Comparison of ENCODE assay signal across 17 mouse cellular contexts in the genomic region with DNA sequence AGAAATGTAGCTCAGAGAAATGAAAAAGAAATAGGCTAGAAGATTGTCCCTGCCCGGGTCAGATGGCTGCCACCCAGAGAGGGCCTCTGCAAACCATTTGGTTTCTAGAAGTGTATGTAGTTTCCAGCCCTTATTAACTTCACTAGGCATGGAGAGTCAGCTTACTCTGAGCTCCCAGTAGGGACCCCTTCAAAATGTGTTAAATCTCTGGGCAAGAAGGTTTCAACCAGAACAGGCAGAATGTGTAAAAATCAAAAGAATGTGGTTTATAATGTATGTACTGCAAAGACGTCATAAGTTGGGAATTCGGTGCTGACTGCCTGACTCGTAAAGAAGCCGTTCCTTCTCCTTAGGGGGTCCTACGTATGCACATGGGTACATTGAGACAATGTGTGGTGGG. TPM values are rescaled to one million over a fixed set of nuclear protein-coding genes. Genes with fewer than 3 reads are reported as not detected.
"Had no signal": no experiment of that assay in that cellular context is flagged by ENCODE, and none has a peak within 500 bp of the region (broad histone marks: within the 10 kb centered on the region; RNA-seq: fewer than 3 reads in every experiment).

No protein-coding gene starts in this region.

- H3K4me1 ChIP-seq: liver, embryonic 13.5 days had no signal

- DNase-seq: kidney, adult 11 months; kidney, adult 9 months; kidney, postnatal 14 days; left cerebral cortex, postnatal 4 days; liver, embryonic 13.5 days; lung, embryonic 14.5 days; thymus, adult 2 months; thymus, postnatal 14 days had no signal

- H3K4me2 ChIP-seq: intestine, embryonic 15.5 days; liver, embryonic 13.5 days had no signal

- ATAC-seq: lung, postnatal 0 days had no signal

- H3K9me3 ChIP-seq: intestine, embryonic 15.5 days; liver, embryonic 13.5 days; midbrain, embryonic 10.5 days; midbrain, embryonic 13.5 days; neural tube, embryonic 13.5 days had no signal

- H3K4me3 ChIP-seq: intestine, embryonic 15.5 days; liver, embryonic 13.5 days; myocyte had no signal

- H3K27ac ChIP-seq: intestine, embryonic 15.5 days; liver, embryonic 13.5 days; macrophage; midbrain, embryonic 13.5 days; neural tube, embryonic 13.5 days; stomach, postnatal 0 days had no signal

- H3K36me3 ChIP-seq: intestine, embryonic 15.5 days; liver, embryonic 13.5 days; midbrain, embryonic 10.5 days; midbrain, embryonic 13.5 days; neural tube, embryonic 13.5 days had no signal

- H3K9ac ChIP-seq: intestine, embryonic 15.5 days; liver, embryonic 13.5 days; lung, embryonic 14.5 days; midbrain, embryonic 13.5 days; neural tube, embryonic 13.5 days had no signal

RNA-seq across cellular contexts. Expression of gene Kirrel3, which starts 1.0 kb away (rescaled TPM):
- polyA plus RNA-seq: liver, adult 2 months; macrophage had no signal
